Mouse (Mus musculus) liver, embryonic 16.5 days (tissue): Measurements from ENCODE around the gene Diaph3. TPM values are rescaled to one million over a fixed set of nuclear protein-coding genes. Genes with fewer than 3 reads are reported as not detected.

Experiments used
- ATAC-seq: fragments of 200-750 bp; cut with Nextera tagmentation; 2 replicates; pipeline ENCODE4 v1.8.0; 2017; ENCODE audit warnings: low read depth, mild to moderate bottlenecking, moderate number of reproducible peaks, moderate library complexity
- H3K27ac ChIP-seq: fragments of 300-500 bp; sonication (generic); 2 replicates; pipeline ENCODE4 v1.5.1; 2014; ENCODE audit warnings: mild to moderate bottlenecking, low read length
- H3K27me3 ChIP-seq: fragments of 300-500 bp; sonication (generic); 2 replicates; pipeline ENCODE4 v1.6.1; 2014; ENCODE audit warnings: low read depth, low read length, mixed read lengths; ENCODE audit not compliant: control insufficient read depth, insufficient read depth
- H3K36me3 ChIP-seq: fragments of 300-500 bp; sonication (generic); 2 replicates; pipeline ENCODE4 v1.6.1; 2014; ENCODE audit warnings: mild to moderate bottlenecking; ENCODE audit not compliant: control insufficient read depth, insufficient read depth
- H3K4me1 ChIP-seq: fragments of 300-500 bp; sonication (generic); 2 replicates; pipeline ENCODE4 v1.6.1; 2014; ENCODE audit warnings: low read depth, low read length, mixed read lengths; ENCODE audit not compliant: control insufficient read depth
- H3K4me2 ChIP-seq: fragments of 300-500 bp; sonication (generic); 2 replicates; pipeline ENCODE4 v1.6.1; 2014; ENCODE audit warnings: low read depth, low read length, mixed read lengths
- H3K4me3 ChIP-seq: fragments of 300-500 bp; sonication (generic); 2 replicates; pipeline ENCODE4 v1.5.1; 2014; ENCODE audit warnings: low read depth, mild to moderate bottlenecking, low read length
- H3K9ac ChIP-seq: fragments of 300-500 bp; sonication (generic); 2 replicates; pipeline ENCODE4 v1.6.1; 2014; ENCODE audit warnings: low read depth, low read length
- H3K9me3 ChIP-seq: fragments of 300-500 bp; sonication (generic); replicated peaks from 2 replicates; pipeline ENCODE4 v1.6.1; 2016; ENCODE audit warnings: low read length; ENCODE audit not compliant: control insufficient read depth
- WGBS: fragments of 180-500 bp; shearing (Covaris S2); extraction: QIAGEN DNeasy Blood & Tissue Kit; methylation state at CpG from one replicate; pipeline ENCODE4 v1.1.7; 2014; ENCODE audit not compliant: insufficient replicate concordance; 5-methylcytosine and 5-hydroxymethylcytosine counted together
- polyA plus RNA-seq: library from polyadenylated mRNA; unstranded; fragments of >200 nt; fragmentation: Nextera tagmentation; extraction: Ambion mirVana; gene quantifications from 2 replicates; pipeline ENCODE4 v1.2.1, GENCODE M21; 2015

Gene Diaph3
- polyA plus RNA-seq, 1 experiment from 2014 or later = 15.2 TPM

DNA sequence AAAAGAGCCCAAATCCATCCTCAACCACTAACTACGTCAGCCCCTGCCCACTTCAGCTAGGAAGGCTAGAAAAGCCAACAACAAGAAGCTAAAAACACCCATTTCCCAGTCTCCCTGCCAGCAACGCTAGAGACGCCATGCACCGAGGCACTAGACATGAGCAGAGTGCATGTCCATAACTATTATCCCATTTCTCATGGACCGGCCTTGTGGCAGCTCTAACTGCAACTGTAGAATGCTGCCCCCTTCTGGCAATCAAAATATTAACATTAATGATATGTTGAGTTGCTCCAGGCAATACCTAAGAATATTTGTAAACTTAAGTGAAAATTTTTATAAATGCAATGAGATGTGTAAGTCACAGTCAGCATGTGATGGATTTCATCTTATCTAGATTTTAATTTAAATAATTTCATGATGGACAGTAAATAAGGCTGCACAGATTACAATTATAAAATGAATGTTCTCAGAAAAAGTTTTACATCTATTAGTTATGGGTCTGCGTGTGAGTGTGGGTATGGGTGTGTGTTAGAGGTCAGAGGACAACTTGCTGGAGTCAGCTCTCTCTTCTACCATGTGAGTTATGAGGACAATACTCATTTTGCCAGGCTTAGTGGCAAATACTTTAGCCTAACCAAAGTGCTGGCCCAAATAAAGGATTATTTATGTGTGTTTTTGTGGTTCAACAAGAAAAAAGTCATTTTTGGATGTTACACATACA, 359.3 kb downstream of the Diaph3 start:
- ATAC-seq = peak; percentile 21; the same call in 1 of the 2 replicates
- H3K27ac ChIP-seq = no peak overlapping the region
- H3K4me3 ChIP-seq = no peak overlapping the region
- no peaks in the 10 kb centered on the region for H3K4me1 ChIP-seq
- H3K4me2 ChIP-seq = no peak overlapping the region
- no peaks in the 10 kb centered on the region for H3K36me3 ChIP-seq
- H3K27me3 ChIP-seq = no peaks in the 10 kb centered on the region
- no peak overlapping the region for H3K9ac ChIP-seq
- WGBS = 66% methylated on average over 6 of the region's 6 CpGs
- H3K9me3 ChIP-seq = no peaks in the 10 kb centered on the region

DNA sequence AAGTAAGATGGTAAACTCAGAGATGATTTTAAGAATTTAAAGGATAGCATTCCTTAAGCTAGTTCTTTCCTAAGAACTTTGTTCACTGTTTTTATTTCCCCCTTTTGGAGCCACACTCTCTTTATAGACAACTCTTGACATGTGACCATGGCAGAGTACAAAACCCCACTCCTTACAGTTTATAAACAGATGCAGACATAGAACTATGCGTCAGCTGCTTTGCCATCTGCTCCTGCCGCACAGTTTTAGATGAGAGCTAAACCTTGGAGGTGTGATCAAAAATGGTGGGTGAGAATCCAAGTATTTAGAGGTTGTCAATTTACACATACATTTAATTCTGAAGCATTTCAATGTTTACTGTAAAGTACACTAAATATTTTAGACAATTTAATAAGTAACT, 367.7 kb downstream of the Diaph3 start:
- no peaks in the 10 kb centered on the region for H3K36me3 ChIP-seq
- ATAC-seq = no peak
- H3K27ac ChIP-seq = no peak overlapping the region
- no peak overlapping the region for H3K9ac ChIP-seq
- H3K27me3 ChIP-seq = no peaks in the 10 kb centered on the region
- 90% methylated on average over 2 of the region's 2 CpGs for whole genome bisulfite sequencing
- H3K4me3 ChIP-seq = no peak overlapping the region
- no peak overlapping the region for H3K4me2 ChIP-seq
- no peaks in the 10 kb centered on the region for H3K9me3 ChIP-seq
- no peaks in the 10 kb centered on the region for H3K4me1 ChIP-seq

GRCm38 (mm10) chr14:86772176-86773150, 368.6 kb downstream of the Diaph3 start:
- WGBS = 82% methylated on average over 14 of the region's 14 CpGs
- Histone ChIP-seq H3K9ac (no peak overlapping the region), H3K36me3 (no peaks in the 10 kb centered on the region), H3K4me3 (no peak overlapping the region), H3K27me3 (no peaks in the 10 kb centered on the region), H3K27ac (no peak overlapping the region), H3K4me1 (no peaks in the 10 kb centered on the region), H3K9me3 (no peaks in the 10 kb centered on the region), H3K4me2 (no peak overlapping the region)
- ATAC-seq = no peak

- ATAC-seq = no peak
- H3K4me1 ChIP-seq = no peaks in the 10 kb centered on the region
Measured at GRCm38 (mm10) chr14:86764286-86764685, 376.7 kb downstream of the Diaph3 start.

DNA sequence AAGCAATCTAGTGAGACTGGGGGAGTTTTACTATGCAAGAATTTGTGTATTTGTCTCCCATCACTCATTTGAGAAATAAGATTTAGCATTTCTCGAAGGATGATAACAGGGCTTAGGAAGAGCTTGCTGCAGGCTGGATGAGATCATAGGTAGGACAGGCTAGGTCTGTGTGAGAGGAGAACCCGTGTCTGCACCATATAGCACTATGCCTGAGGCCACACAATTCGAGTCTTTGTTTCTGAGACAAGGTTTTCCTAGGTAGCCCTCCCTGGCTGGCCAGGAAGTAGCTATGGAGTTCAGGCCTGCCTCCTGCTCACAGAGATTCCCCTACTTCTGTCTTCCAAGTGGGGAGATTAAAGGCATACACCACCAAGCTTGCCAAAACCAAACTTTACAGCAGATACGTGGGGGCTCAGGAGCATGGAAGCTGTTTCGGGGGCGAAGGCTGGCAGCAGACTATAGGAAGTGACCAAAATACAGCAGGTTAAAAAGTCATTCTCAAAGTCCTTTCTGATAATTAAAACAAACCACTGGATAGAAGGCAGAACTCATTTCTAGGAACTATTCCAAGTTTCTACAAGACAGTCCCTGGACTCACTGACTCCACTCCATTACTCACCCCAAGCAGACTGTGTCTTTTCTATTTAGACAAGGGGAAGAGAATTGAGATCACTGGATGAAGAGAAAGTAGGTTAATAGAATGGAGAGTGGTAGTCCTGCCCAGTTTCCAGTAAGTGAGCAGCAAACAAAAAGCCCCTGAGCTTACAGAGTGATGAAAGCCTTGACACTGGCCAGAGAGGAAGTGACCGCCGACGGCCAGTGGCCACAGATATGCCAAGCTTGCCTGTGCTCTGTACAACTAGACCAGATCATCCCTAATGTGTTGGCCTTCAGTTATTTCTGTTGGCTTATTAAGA, 383.2 kb downstream of the Diaph3 start:
- Histone ChIP-seq H3K27ac (no peak overlapping the region), H3K36me3 (no peaks in the 10 kb centered on the region), H3K4me1 (no peaks in the 10 kb centered on the region), H3K9me3 (no peaks in the 10 kb centered on the region), H3K4me2 (no peak overlapping the region), H3K4me3 (no peak overlapping the region), H3K27me3 (no peaks in the 10 kb centered on the region), H3K9ac (no peak overlapping the region)
- ATAC-seq = no peak
- WGBS = 74% methylated on average over 9 of the region's 9 CpGs

More at GRCm38 (mm10) chr14:86764286-86764685, 376.7 kb downstream of the Diaph3 start:
- H3K36me3 ChIP-seq = no peaks in the 10 kb centered on the region
- no peak overlapping the region for H3K27ac ChIP-seq
- no peaks in the 10 kb centered on the region for H3K9me3 ChIP-seq
- H3K4me3 ChIP-seq = no peak overlapping the region
- H3K27me3 ChIP-seq = no peaks in the 10 kb centered on the region
- 89% methylated on average over 2 of the region's 2 CpGs for WGBS
- no peak overlapping the region for H3K9ac ChIP-seq
- H3K4me2 ChIP-seq = no peak overlapping the region

DNA sequence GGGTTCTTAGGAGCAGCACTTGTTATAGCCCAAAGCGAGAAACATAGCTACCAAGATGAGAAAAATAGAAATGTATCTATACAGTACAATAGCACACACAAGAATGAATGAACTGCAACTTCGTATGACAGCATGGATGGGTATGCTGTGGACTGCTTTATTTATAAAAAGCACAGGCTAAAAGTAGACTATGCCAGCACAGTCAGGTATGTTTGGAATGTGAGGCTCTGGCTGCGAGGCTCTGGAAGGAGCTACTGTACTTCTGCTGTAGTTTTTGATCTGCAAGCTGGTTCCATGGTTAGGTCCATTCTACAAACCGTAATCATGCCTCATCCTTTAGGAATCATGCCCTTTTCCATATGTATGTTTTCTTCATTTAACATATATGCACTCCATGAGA, 383.9 kb downstream of the Diaph3 start:
- no peak overlapping the region for H3K4me2 ChIP-seq
- H3K9ac ChIP-seq = no peak overlapping the region
- no peaks in the 10 kb centered on the region for H3K4me1 ChIP-seq
- H3K9me3 ChIP-seq = no peaks in the 10 kb centered on the region
- H3K27me3 ChIP-seq = no peaks in the 10 kb centered on the region
- H3K4me3 ChIP-seq = no peak overlapping the region
- no peak for ATAC-seq
- no peaks in the 10 kb centered on the region for H3K36me3 ChIP-seq
- H3K27ac ChIP-seq = no peak overlapping the region
- 77% methylated on average over 4 of the region's 4 CpGs for WGBS

DNA sequence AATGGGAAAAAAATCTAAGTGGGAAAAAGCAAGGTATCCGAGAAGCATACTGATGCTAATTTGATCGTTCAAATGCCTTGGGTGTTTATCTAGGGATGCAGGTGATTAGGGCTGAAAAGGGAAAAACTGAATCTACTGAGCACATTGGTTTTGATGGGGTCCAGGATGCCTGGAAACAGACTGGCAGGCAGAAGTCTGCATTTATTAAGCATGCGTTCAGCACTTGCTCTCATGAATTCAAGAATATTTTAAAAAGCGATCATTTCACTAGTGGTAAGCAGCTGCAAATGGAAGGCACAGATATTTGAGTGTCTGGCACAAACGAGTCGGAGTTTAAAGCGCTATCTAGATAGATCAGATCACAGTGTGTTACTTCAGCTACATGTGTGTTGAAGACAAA, 390.7 kb downstream of the Diaph3 start:
- H3K9ac ChIP-seq = no peak overlapping the region
- ATAC-seq = no peak
- no peaks in the 10 kb centered on the region for H3K4me1 ChIP-seq
- no peaks in the 10 kb centered on the region for H3K9me3 ChIP-seq
- no peak overlapping the region for H3K4me2 ChIP-seq
- H3K36me3 ChIP-seq = no peaks in the 10 kb centered on the region; the same call in 1 of the 2 replicates
- no peak overlapping the region for H3K27ac ChIP-seq
- no peaks in the 10 kb centered on the region for H3K27me3 ChIP-seq
- WGBS = 78% methylated on average over 7 of the region's 7 CpGs
- no peak overlapping the region for H3K4me3 ChIP-seq

- Histone ChIP-seq H3K27ac (no peak overlapping the region), H3K36me3 (no peaks in the 10 kb centered on the region; the same call in 1 of the 2 replicates), H3K9me3 (no peaks in the 10 kb centered on the region), H3K4me2 (no peak overlapping the region), H3K4me3 (no peak overlapping the region), H3K27me3 (no peaks in the 10 kb centered on the region), H3K4me1 (peaks cover 2% of the 10 kb centered on the region; the same call in 1 of the 2 replicates), H3K9ac (no peak overlapping the region)
- no peak for ATAC-seq
- WGBS = 73% methylated on average over 4 of the region's 4 CpGs
Measured at GRCm38 (mm10) chr14:86749425-86749824, 391.6 kb downstream of the Diaph3 start.
